Mouse (Mus musculus) midbrain, embryonic 16.5 days (tissue): ENCODE measurements around the gene Htra3. TPM values are rescaled to one million over a fixed set of nuclear protein-coding genes. Genes with fewer than 3 reads are reported as not detected.

ENCODE experiments used
- ATAC-seq: fragments of 200-750 bp; cut with Nextera tagmentation; 2 replicates; pipeline ENCODE4 v1.8.0; 2017; ENCODE audit warnings: moderate TSS enrichment
- H3K27ac ChIP-seq: fragments of 300-500 bp; sonication (generic); 2 replicates; pipeline ENCODE4 v1.5.1; 2014; ENCODE audit warnings: mild to moderate bottlenecking, low read length, mixed read lengths
- H3K27me3 ChIP-seq: fragments of 300-500 bp; sonication (generic); 2 replicates; pipeline ENCODE4 v1.6.1; 2014; ENCODE audit warnings: low read depth, low read length, mixed read lengths; ENCODE audit not compliant: control insufficient read depth, insufficient read depth
- H3K36me3 ChIP-seq: fragments of 300-500 bp; sonication (generic); 2 replicates; pipeline ENCODE4 v1.6.1; 2014; ENCODE audit warnings: mild to moderate bottlenecking, low read length, moderate library complexity, mixed read lengths; ENCODE audit not compliant: control insufficient read depth, insufficient read depth
- H3K4me1 ChIP-seq: fragments of 300-500 bp; sonication (generic); 2 replicates; pipeline ENCODE4 v1.6.1; 2014; ENCODE audit warnings: mild to moderate bottlenecking, low read length, mixed read lengths; ENCODE audit not compliant: control insufficient read depth, insufficient read depth
- H3K4me2 ChIP-seq: fragments of 300-500 bp; sonication (generic); 2 replicates; pipeline ENCODE4 v1.6.1; 2014; ENCODE audit warnings: mild to moderate bottlenecking, low read length, mixed read lengths
- H3K4me3 ChIP-seq: fragments of 300-500 bp; sonication (generic); 2 replicates; pipeline ENCODE4 v1.5.1; 2014; ENCODE audit warnings: low read depth, mild to moderate bottlenecking, low read length, moderate library complexity, mixed read lengths
- H3K9ac ChIP-seq: fragments of 300-500 bp; sonication (generic); 2 replicates; pipeline ENCODE4 v1.6.1; 2014; ENCODE audit warnings: low read depth, low read length, mixed read lengths
- H3K9me3 ChIP-seq: fragments of 300-500 bp; sonication (generic); replicated peaks from 2 replicates; pipeline ENCODE4 v1.6.1; 2014; ENCODE audit warnings: mild to moderate bottlenecking, low read length, mixed read lengths; ENCODE audit not compliant: control insufficient read depth, poor library complexity, severe bottlenecking
- WGBS: fragments of 180-500 bp; shearing (Covaris S2); extraction: QIAGEN DNeasy Blood & Tissue Kit; methylation state at CpG from one replicate; pipeline ENCODE4 v1.1.7; 2014; 5-methylcytosine and 5-hydroxymethylcytosine counted together
- polyA plus RNA-seq: library from polyadenylated mRNA; unstranded; fragments of >200 nt; fragmentation: Nextera tagmentation; extraction: Ambion mirVana; gene quantifications from 2 replicates; pipeline ENCODE4 v1.2.1, GENCODE M21; 2015

Gene Htra3
- polyA plus RNA-seq, 1 experiment from 2014 or later, result 15.7 TPM

- H3K9me3 ChIP-seq, result no peaks in the 10 kb centered on the region
- peaks cover 2% of the 10 kb centered on the region; the same call in 1 of the 2 replicates for H3K4me1 ChIP-seq
- no peaks in the 10 kb centered on the region for H3K27me3 ChIP-seq
- H3K9ac ChIP-seq, result peak overlapping the region; percentile 1; the same call in 1 of the 2 replicates
- H3K4me2 ChIP-seq, result no peak overlapping the region
- ATAC-seq, result 0 out of 2 replicates have a peak, but pooled peaks have one; percentile 52
- 69% methylated on average over 9 of the region's 9 CpGs for WGBS
- peak overlapping the region; percentile 66; the same call in 1 of the 2 replicates for H3K27ac ChIP-seq
- H3K4me3 ChIP-seq, result no peak overlapping the region
- H3K36me3 ChIP-seq, result no peaks in the 10 kb centered on the region
Measured at GRCm38 (mm10) chr5:35671474-35671891, 8.1 kb downstream of the Htra3 start.

GRCm38 (mm10) chr5:35670412-35670801, 9.2 kb downstream of the Htra3 start:
- 57% methylated on average over 6 of the region's 6 CpGs for WGBS

GRCm38 (mm10) chr5:35669747-35670411, 9.7 kb downstream of the Htra3 start:
- Histone ChIP-seq H3K27me3 (no peaks in the 10 kb centered on the region), H3K4me3 (no peak overlapping the region), H3K27ac (no peak overlapping the region), H3K4me2 (no peak overlapping the region), H3K9ac (peak overlapping the region; percentile 14; the same call in 1 of the 2 replicates), H3K4me1 (peaks cover 2% of the 10 kb centered on the region; the same call in 1 of the 2 replicates), H3K36me3 (no peaks in the 10 kb centered on the region), H3K9me3 (no peaks in the 10 kb centered on the region)
- 30% methylated on average over 11 of the region's 11 CpGs for WGBS
- ATAC-seq, result no peak

More at GRCm38 (mm10) chr5:35670412-35670801, 9.2 kb downstream of the Htra3 start:
- Histone ChIP-seq H3K27me3 (no peaks in the 10 kb centered on the region), H3K4me3 (no peak overlapping the region), H3K27ac (no peak overlapping the region), H3K4me1 (peaks cover 2% of the 10 kb centered on the region; the same call in 1 of the 2 replicates), H3K9ac (no peak overlapping the region), H3K36me3 (no peaks in the 10 kb centered on the region), H3K4me2 (no peak overlapping the region), H3K9me3 (no peaks in the 10 kb centered on the region)
- ATAC-seq, result no peak

GRCm38 (mm10) chr5:35666152-35666551, 13.4 kb downstream of the Htra3 start:
- no peak overlapping the region for H3K4me2 ChIP-seq
- H3K9me3 ChIP-seq, result no peaks in the 10 kb centered on the region
- no peak overlapping the region for H3K4me3 ChIP-seq
- no peaks in the 10 kb centered on the region for H3K36me3 ChIP-seq
- H3K4me1 ChIP-seq, result peaks cover 2% of the 10 kb centered on the region; the same call in 1 of the 2 replicates
- H3K27me3 ChIP-seq, result no peaks in the 10 kb centered on the region
- no peak overlapping the region for H3K27ac ChIP-seq
- no peak for ATAC-seq
- 91% methylated on average over 7 of the region's 7 CpGs for WGBS
- H3K9ac ChIP-seq, result no peak overlapping the region

- WGBS, result 87% methylated on average over 9 of the region's 9 CpGs
- Histone ChIP-seq H3K36me3 (no peaks in the 10 kb centered on the region), H3K27ac (no peak overlapping the region), H3K4me1 (no peaks in the 10 kb centered on the region), H3K9ac (no peak overlapping the region), H3K4me3 (no peak overlapping the region), H3K27me3 (no peaks in the 10 kb centered on the region), H3K9me3 (no peaks in the 10 kb centered on the region), H3K4me2 (no peak overlapping the region)
- ATAC-seq, result no peak
Measured at GRCm38 (mm10) chr5:35662021-35662545, 17.5 kb downstream of the Htra3 start.

- H3K4me2 ChIP-seq, result no peak overlapping the region
- no peaks in the 10 kb centered on the region for H3K4me1 ChIP-seq
- WGBS, result 68% methylated on average over 6 of the region's 6 CpGs
- H3K9me3 ChIP-seq, result no peaks in the 10 kb centered on the region
- no peak overlapping the region for H3K27ac ChIP-seq
- ATAC-seq, result no peak
- H3K4me3 ChIP-seq, result no peak overlapping the region
- H3K27me3 ChIP-seq, result no peaks in the 10 kb centered on the region
- H3K9ac ChIP-seq, result no peak overlapping the region
- H3K36me3 ChIP-seq, result no peaks in the 10 kb centered on the region
Measured at GRCm38 (mm10) chr5:35661210-35661609, 18.4 kb downstream of the Htra3 start.

- no peaks in the 10 kb centered on the region for H3K27me3 ChIP-seq
- no peaks in the 10 kb centered on the region for H3K36me3 ChIP-seq
- no peaks in the 10 kb centered on the region for H3K4me1 ChIP-seq
- H3K4me2 ChIP-seq, result no peak overlapping the region
- no peak overlapping the region for H3K9ac ChIP-seq
- no peak for ATAC-seq
- no peak overlapping the region for H3K27ac ChIP-seq
- no peak overlapping the region for H3K4me3 ChIP-seq
- H3K9me3 ChIP-seq, result no peaks in the 10 kb centered on the region
- WGBS, result 67% methylated on average over 3 of the region's 3 CpGs
Measured at GRCm38 (mm10) chr5:35659503-35659902, 20.1 kb downstream of the Htra3 start.

GRCm38 (mm10) chr5:35655753-35656485, 23.7 kb downstream of the Htra3 start:
- Histone ChIP-seq H3K4me2 (no peak overlapping the region), H3K4me3 (no peak overlapping the region), H3K27ac (no peak overlapping the region), H3K4me1 (no peaks in the 10 kb centered on the region), H3K9me3 (no peaks in the 10 kb centered on the region), H3K36me3 (no peaks in the 10 kb centered on the region), H3K27me3 (no peaks in the 10 kb centered on the region), H3K9ac (no peak overlapping the region)
- 85% methylated on average over 10 of the region's 10 CpGs for WGBS
- no peak for ATAC-seq
